Mouse (Mus musculus) embryonic facial prominence, embryonic 11.5 days (tissue): ENCODE data around the gene Perm1. TPM values are rescaled to one million over a fixed set of nuclear protein-coding genes. Genes with fewer than 3 reads are reported as not detected.
A peak's percentile ranks its signal among the peaks of the same experiment; 100 is the strongest.

Experiments used
- ATAC-seq: fragments of 200-750 bp; cut with Nextera tagmentation; replicated peaks from 2 replicates; pipeline ENCODE4 v1.8.0; 2017; ENCODE audit warnings: low read depth; ENCODE audit not compliant: insufficient number of reproducible peaks, low FRiP score, low TSS enrichment
- DNase-seq: peaks from one replicate; pipeline ENCODE4 v3.0.0-alpha.2; 2015; ENCODE audit warnings: low spot score
- H3K27ac ChIP-seq: fragments of 300-500 bp; sonication (generic); replicated peaks from 2 replicates; pipeline ENCODE4 v1.5.1; 2014; ENCODE audit warnings: mild to moderate bottlenecking, low read depth, low read length, control low read depth
- H3K27me3 ChIP-seq: fragments of 300-500 bp; sonication (generic); 2 replicates; pipeline ENCODE4 v1.6.1; 2014; ENCODE audit warnings: mild to moderate bottlenecking, low read length, moderate library complexity, mixed read lengths; ENCODE audit not compliant: control insufficient read depth, insufficient read depth
- H3K36me3 ChIP-seq: fragments of 300-500 bp; sonication (generic); replicated peaks from 2 replicates; pipeline ENCODE4 v1.6.1; 2014; ENCODE audit warnings: low read depth, mild to moderate bottlenecking, low read length, moderate library complexity, mixed read lengths; ENCODE audit not compliant: control insufficient read depth, insufficient read depth
- H3K4me1 ChIP-seq: fragments of 300-500 bp; sonication (generic); 2 replicates; pipeline ENCODE4 v1.6.1; 2014; ENCODE audit warnings: low read length, mixed read lengths; ENCODE audit not compliant: control insufficient read depth, insufficient read depth
- H3K4me2 ChIP-seq: fragments of 300-500 bp; sonication (generic); 2 replicates; pipeline ENCODE4 v1.6.1; 2014; ENCODE audit warnings: low read depth, mild to moderate bottlenecking, control low read depth, low read length, moderate library complexity
- H3K4me3 ChIP-seq: fragments of 300-500 bp; sonication (generic); 2 replicates; pipeline ENCODE4 v1.5.1; 2014; ENCODE audit warnings: low read depth, low read length, control low read depth
- H3K9ac ChIP-seq: fragments of 300-500 bp; sonication (generic); replicated peaks from 2 replicates; pipeline ENCODE4 v1.6.1; 2014; ENCODE audit warnings: mild to moderate bottlenecking, control low read depth, low read length
- H3K9me3 ChIP-seq: fragments of 300-500 bp; sonication (generic); replicated peaks from 2 replicates; pipeline ENCODE4 v1.6.1; 2016; ENCODE audit warnings: mild to moderate bottlenecking, low read length, inconsistent platforms, mixed read lengths; ENCODE audit not compliant: control insufficient read depth
- WGBS: fragments of 180-500 bp; shearing (Covaris S2); extraction: QIAGEN DNeasy Blood & Tissue Kit; methylation state at CpG from one replicate; pipeline ENCODE4 v1.1.7; 2014; 5-methylcytosine and 5-hydroxymethylcytosine counted together
- polyA plus RNA-seq: library from polyadenylated mRNA; unstranded; fragments of >200 nt; fragmentation: Nextera tagmentation; extraction: Ambion mirVana; gene quantifications from 2 replicates; pipeline ENCODE4 v1.2.1, GENCODE M21; 2014

The Perm1 gene
- polyA plus RNA-seq, 1 experiment from 2014 or later, result 0.60 TPM

GRCm38 (mm10) chr4:156224276-156224675 is 8.6 kb downstream of the Perm1 start:
- ATAC-seq, result no peak
- no peaks in the 10 kb centered on the region for H3K36me3 ChIP-seq
- no peak for DNase-seq
- H3K4me2 ChIP-seq, result no peak overlapping the region
- no peaks in the 10 kb centered on the region; the same call in 1 of the 2 replicates for H3K4me1 ChIP-seq
- H3K4me3 ChIP-seq, result no peak overlapping the region
- H3K27me3 ChIP-seq, result no peaks in the 10 kb centered on the region
- no peak overlapping the region for H3K9ac ChIP-seq
- 94% methylated on average over 2 of the region's 2 CpGs for WGBS
- no peaks in the 10 kb centered on the region for H3K9me3 ChIP-seq
- no peak overlapping the region for H3K27ac ChIP-seq

- WGBS, result 41% methylated on average over 18 of the region's 18 CpGs
- Histone ChIP-seq H3K27ac (no peak overlapping the region), H3K4me3 (no peak overlapping the region), H3K4me1 (no peaks in the 10 kb centered on the region; the same call in 1 of the 2 replicates), H3K9me3 (no peaks in the 10 kb centered on the region), H3K9ac (0 out of 2 replicates have a peak overlapping the region, but pooled peaks have one; percentile 13), H3K36me3 (peaks cover 11% of the 10 kb centered on the region), H3K4me2 (no peak overlapping the region; the same call in 1 of the 2 replicates), H3K27me3 (no peaks in the 10 kb centered on the region)
- DNase-seq (no peak), ATAC-seq (peak; percentile 18; the same call in 1 of the 2 replicates)
Observed at GRCm38 (mm10) chr4:156227752-156228392, 12.2 kb downstream of the Perm1 start.

- Histone ChIP-seq H3K36me3 (peaks cover 11% of the 10 kb centered on the region), H3K9ac (0 out of 2 replicates have a peak overlapping the region, but pooled peaks have one; percentile 13), H3K4me3 (no peak overlapping the region), H3K27ac (no peak overlapping the region), H3K9me3 (no peaks in the 10 kb centered on the region), H3K27me3 (no peaks in the 10 kb centered on the region), H3K4me1 (no peaks in the 10 kb centered on the region; the same call in 1 of the 2 replicates), H3K4me2 (no peak overlapping the region; the same call in 1 of the 2 replicates)
- 24% methylated on average over 12 of the region's 12 CpGs for WGBS
- DNase-seq (no peak), ATAC-seq (peak; percentile 40; the same call in 1 of the 2 replicates)
Observed at GRCm38 (mm10) chr4:156228393-156229024, 12.8 kb downstream of the Perm1 start.

- Histone ChIP-seq H3K9me3 (no peaks in the 10 kb centered on the region), H3K9ac (peak overlapping the region; percentile 77), H3K4me3 (peak overlapping the region; percentile 74), H3K27ac (peak overlapping the region; percentile 70; the same call in 1 of the 2 replicates), H3K36me3 (peaks cover 13% of the 10 kb centered on the region), H3K27me3 (no peaks in the 10 kb centered on the region), H3K4me1 (no peaks in the 10 kb centered on the region; the same call in 1 of the 2 replicates), H3K4me2 (peak overlapping the region; percentile 89)
- ATAC-seq (no peak), DNase-seq (peak; percentile 42)
- WGBS, result under 1% methylated on average over 17 of the region's 17 CpGs
Observed at GRCm38 (mm10) chr4:156234021-156234501, 18.4 kb downstream of the Perm1 start.

- H3K36me3 ChIP-seq, result peaks cover 12% of the 10 kb centered on the region
Observed at GRCm38 (mm10) chr4:156234701-156235213, 19.1 kb downstream of the Perm1 start, which contains the start of gene Plekhn1. Gene Plekhn1, minus strand, starts transcription at chr4:156234857.

GRCm38 (mm10) chr4:156235360-156235770 is 19.7 kb downstream of the Perm1 start:
- Histone ChIP-seq H3K9ac (peak overlapping the region; percentile 82), H3K4me3 (peak overlapping the region; percentile 92), H3K4me1 (no peaks in the 10 kb centered on the region; the same call in 1 of the 2 replicates), H3K27ac (no peak overlapping the region), H3K36me3 (peaks cover 14% of the 10 kb centered on the region), H3K27me3 (no peaks in the 10 kb centered on the region), H3K4me2 (peak overlapping the region; percentile 71), H3K9me3 (no peaks in the 10 kb centered on the region)
- ATAC-seq, result no peak
- DNase-seq, result peak; percentile 64
- under 1% methylated on average over 15 of the region's 15 CpGs for WGBS

More at GRCm38 (mm10) chr4:156234701-156235213, 19.1 kb downstream of the Perm1 start, which contains the start of gene Plekhn1:
- H3K4me3 ChIP-seq, result peak within 1 kb of the TSS; percentile 92
- H3K27me3 ChIP-seq, result no peaks in the 10 kb centered on the region
- peak within 1 kb of the TSS; percentile 89 for H3K4me2 ChIP-seq
- no peaks in the 10 kb centered on the region for H3K9me3 ChIP-seq
- H3K4me1 ChIP-seq, result no peaks in the 10 kb centered on the region; the same call in 1 of the 2 replicates
- peak; percentile 20 for ATAC-seq
- peak; percentile 84 for DNase-seq
- WGBS, result 0% methylated on average over 30 of the region's 48 CpGs
- H3K9ac ChIP-seq, result peak within 1 kb of the TSS; percentile 82
- peak within 1 kb of the TSS; percentile 70 for H3K27ac ChIP-seq

- Histone ChIP-seq H3K4me1 (no peaks in the 10 kb centered on the region; the same call in 1 of the 2 replicates), H3K9ac (peak within 1 kb of the TSS; percentile 82), H3K4me2 (peak within 1 kb of the TSS; percentile 89), H3K36me3 (peaks cover 20% of the 10 kb centered on the region), H3K4me3 (peak within 1 kb of the TSS; percentile 92), H3K27ac (peak within 1 kb of the TSS; percentile 94), H3K9me3 (no peaks in the 10 kb centered on the region), H3K27me3 (no peaks in the 10 kb centered on the region)
- WGBS, result under 1% methylated on average over 86 of the region's 90 CpGs
- peak; percentile 84 for ATAC-seq
- DNase-seq, result peak; percentile 95
Observed at GRCm38 (mm10) chr4:156235808-156236533, 20.3 kb downstream of the Perm1 start, which contains the start of gene Noc2l. Gene Noc2l, plus strand, starts transcription at chr4:156236010.
